Mouse (Mus musculus) olfactory bulb, adult 2 months (tissue): ENCODE results near the gene Iqch.

Source experiments
- CTCF ChIP-seq: fragments of 200-500 bp; IDR thresholded peaks from 2 replicates; pipeline ENCODE4 v1.5.1; 2012; ENCODE audit warnings: low read depth, mild to moderate bottlenecking, low read length, moderate library complexity; ENCODE audit not compliant: insufficient read depth
- POLR2A ChIP-seq: fragments of 200-500 bp; IDR thresholded peaks from 2 replicates; pipeline ENCODE4 v1.6.1; 2012; ENCODE audit warnings: mild to moderate bottlenecking, low read depth, low read length, moderate library complexity; ENCODE audit not compliant: insufficient read depth

GRCm38 (mm10) chr9:63373315-63373714 is 229.0 kb downstream of the Iqch start:
- TF ChIP-seq CTCF (no peak), POLR2A (no peak)
